Mouse (Mus musculus) midbrain, embryonic 10.5 days (tissue): ENCODE results near the gene I0C0044D17Rik. TPM values are rescaled to one million over a fixed set of nuclear protein-coding genes. Genes with fewer than 3 reads are reported as not detected.
A peak's percentile ranks its signal among the peaks of the same experiment; 100 is the strongest.
"Not testable (repeated sequence)": the region's sequence is repeated elsewhere in the genome, so short reads cannot be mapped to it uniquely, and the experiment has no call there.

Experiments
- DNase-seq: peaks from one replicate; pipeline ENCODE4 v3.0.0-alpha.2; 2017; ENCODE audit warnings: low spot score
- H3K27ac ChIP-seq: fragments of 300-500 bp; sonication (generic); replicated peaks from 2 replicates; pipeline ENCODE4 v1.5.1; 2016; ENCODE audit warnings: mild to moderate bottlenecking
- H3K27me3 ChIP-seq: fragments of 300-500 bp; sonication (generic); 2 replicates; pipeline ENCODE4 v1.6.1; 2016; ENCODE audit warnings: low read depth, mild to moderate bottlenecking; ENCODE audit not compliant: poor library complexity, severe bottlenecking
- H3K36me3 ChIP-seq: fragments of 300-500 bp; sonication (generic); 2 replicates; pipeline ENCODE4 v1.6.1; 2016; ENCODE audit warnings: mild to moderate bottlenecking, moderate library complexity
- H3K4me1 ChIP-seq: fragments of 300-500 bp; sonication (generic); 2 replicates; pipeline ENCODE4 v1.6.1; 2016
- H3K4me3 ChIP-seq: fragments of 300-500 bp; sonication (generic); 2 replicates; pipeline ENCODE4 v1.5.1; 2016; ENCODE audit warnings: mild to moderate bottlenecking, moderate library complexity
- H3K9me3 ChIP-seq: fragments of 300-500 bp; sonication (generic); replicated peaks from 2 replicates; pipeline ENCODE4 v1.6.1; 2016; ENCODE audit warnings: mild to moderate bottlenecking
- WGBS: fragments of 180-500 bp; shearing (Covaris S2); methylation state at CpG from one replicate; pipeline ENCODE4 v1.1.7; 2016; 5-methylcytosine and 5-hydroxymethylcytosine counted together
- polyA plus RNA-seq: library from polyadenylated mRNA; unstranded; fragments of >200 nt; fragmentation: Nextera tagmentation; extraction: Ambion mirVana; gene quantifications from 2 replicates; pipeline ENCODE4 v1.2.1, GENCODE M21; 2016

The I0C0044D17Rik gene
- polyA plus RNA-seq, 1 experiment from 2014 or later: not detected

GRCm38 (mm10) chr4:98845201-98845600, 21.6 kb upstream of the I0C0044D17Rik start:
- no peak overlapping the region for H3K4me3 ChIP-seq
- H3K27ac ChIP-seq: no peak overlapping the region
- DNase-seq: no peak
- peaks cover 36% of the 10 kb centered on the region for H3K27me3 ChIP-seq
- no peaks in the 10 kb centered on the region for H3K9me3 ChIP-seq
- H3K36me3 ChIP-seq: no peaks in the 10 kb centered on the region
- WGBS: 89% methylated on average over 4 of the region's 4 CpGs
- H3K4me1 ChIP-seq: peaks cover 13% of the 10 kb centered on the region

GRCm38 (mm10) chr4:98843906-98844597, 20.4 kb upstream of the I0C0044D17Rik start:
- no peak for DNase-seq
- Histone ChIP-seq H3K9me3 (no peaks in the 10 kb centered on the region), H3K27me3 (peaks cover 36% of the 10 kb centered on the region), H3K36me3 (no peaks in the 10 kb centered on the region), H3K4me3 (no peak overlapping the region), H3K27ac (no peak overlapping the region), H3K4me1 (peaks cover 16% of the 10 kb centered on the region)
- 82% methylated on average over 7 of the region's 7 CpGs for WGBS

- peaks cover 14% of the 10 kb centered on the region for H3K4me1 ChIP-seq
- 0 out of 2 replicates have a peak overlapping the region, but pooled peaks have one; percentile 42 for H3K27ac ChIP-seq
- not testable (repeated sequence) for H3K4me3 ChIP-seq, H3K9me3 ChIP-seq, H3K36me3 ChIP-seq
- DNase-seq: peak; percentile 17
- WGBS: 86% methylated on average over 6 of the region's 6 CpGs
- H3K27me3 ChIP-seq: peaks cover 43% of the 10 kb centered on the region
These were observed 17.6 kb upstream of the I0C0044D17Rik start for GRCm38 (mm10) chr4:98841251-98841650.

GRCm38 (mm10) chr4:98840526-98840925, 16.9 kb upstream of the I0C0044D17Rik start:
- H3K27me3 ChIP-seq: peaks cover 47% of the 10 kb centered on the region
- peaks cover 14% of the 10 kb centered on the region for H3K4me1 ChIP-seq
- H3K9me3 ChIP-seq: no peaks in the 10 kb centered on the region
- peak; percentile 50 for DNase-seq
- 31% methylated on average over 6 of the region's 6 CpGs for WGBS
- no peaks in the 10 kb centered on the region for H3K36me3 ChIP-seq
- no peak overlapping the region for H3K4me3 ChIP-seq
- H3K27ac ChIP-seq: peak overlapping the region; percentile 42

- Histone ChIP-seq H3K27ac (no peak overlapping the region), H3K4me1 (peaks cover 14% of the 10 kb centered on the region), H3K4me3 (no peak overlapping the region), H3K36me3 (no peaks in the 10 kb centered on the region), H3K9me3 (no peaks in the 10 kb centered on the region), H3K27me3 (peaks cover 34% of the 10 kb centered on the region)
- no peak for DNase-seq
- 76% methylated on average over 4 of the region's 4 CpGs for WGBS
These were observed 15.3 kb upstream of the I0C0044D17Rik start for GRCm38 (mm10) chr4:98838913-98839312.

- Histone ChIP-seq H3K4me1 (peaks cover 14% of the 10 kb centered on the region), H3K27ac (no peak overlapping the region), H3K4me3 (no peak overlapping the region), H3K36me3 (no peaks in the 10 kb centered on the region), H3K27me3 (peaks cover 28% of the 10 kb centered on the region), H3K9me3 (no peaks in the 10 kb centered on the region)
- DNase-seq: no peak
- 94% methylated on average over 16 of the region's 16 CpGs for WGBS
These were observed 14.3 kb upstream of the I0C0044D17Rik start for GRCm38 (mm10) chr4:98837715-98838505.

GRCm38 (mm10) chr4:98836519-98836918, 12.9 kb upstream of the I0C0044D17Rik start:
- Histone ChIP-seq H3K9me3 (no peaks in the 10 kb centered on the region), H3K27me3 (peaks cover 21% of the 10 kb centered on the region), H3K36me3 (no peaks in the 10 kb centered on the region), H3K27ac (no peak overlapping the region), H3K4me1 (peaks cover 14% of the 10 kb centered on the region), H3K4me3 (no peak overlapping the region)
- WGBS: 64% methylated on average over 5 of the region's 5 CpGs
- no peak for DNase-seq

GRCm38 (mm10) chr4:98834782-98835181, 11.1 kb upstream of the I0C0044D17Rik start:
- H3K4me3 ChIP-seq: no peak overlapping the region
- H3K9me3 ChIP-seq: no peaks in the 10 kb centered on the region
- WGBS: 72% methylated on average over 4 of the region's 4 CpGs
- DNase-seq: no peak
- H3K27me3 ChIP-seq: peaks cover 21% of the 10 kb centered on the region
- no peaks in the 10 kb centered on the region for H3K36me3 ChIP-seq
- no peak overlapping the region for H3K27ac ChIP-seq
- H3K4me1 ChIP-seq: no peaks in the 10 kb centered on the region

GRCm38 (mm10) chr4:98831726-98832125, 8.1 kb upstream of the I0C0044D17Rik start:
- Histone ChIP-seq H3K27me3 (peaks cover 13% of the 10 kb centered on the region), H3K4me1 (no peaks in the 10 kb centered on the region), H3K36me3 (no peaks in the 10 kb centered on the region), H3K27ac (no peak overlapping the region), H3K4me3 (no peak overlapping the region), H3K9me3 (no peaks in the 10 kb centered on the region)
- WGBS: 69% methylated on average over 1 of the region's 1 CpGs
- no peak for DNase-seq

- Histone ChIP-seq H3K4me3 (no peak overlapping the region), H3K36me3 (no peaks in the 10 kb centered on the region), H3K27ac (no peak overlapping the region), H3K27me3 (no peaks in the 10 kb centered on the region), H3K4me1 (no peaks in the 10 kb centered on the region), H3K9me3 (no peaks in the 10 kb centered on the region)
- no peak for DNase-seq
- 72% methylated on average over 3 of the region's 3 CpGs for WGBS
These were observed 3.1 kb upstream of the I0C0044D17Rik start for GRCm38 (mm10) chr4:98826701-98827100.

- Histone ChIP-seq H3K27ac (no peak overlapping the region), H3K4me3 (no peak overlapping the region), H3K4me1 (no peaks in the 10 kb centered on the region; the same call in 1 of the 2 replicates), H3K36me3 (no peaks in the 10 kb centered on the region), H3K9me3 (no peaks in the 10 kb centered on the region), H3K27me3 (peaks cover 28% of the 10 kb centered on the region)
- 85% methylated on average over 3 of the region's 3 CpGs for WGBS
- DNase-seq: no peak
These were observed 593 bp downstream of the I0C0044D17Rik start for GRCm38 (mm10) chr4:98823047-98823446.

- peaks cover 33% of the 10 kb centered on the region for H3K27me3 ChIP-seq
- peaks cover 5% of the 10 kb centered on the region; the same call in 1 of the 2 replicates for H3K4me1 ChIP-seq
- DNase-seq: no peak
- H3K4me3 ChIP-seq: no peak overlapping the region
- no peak overlapping the region for H3K27ac ChIP-seq
- WGBS: 69% methylated on average over 3 of the region's 3 CpGs
- no peaks in the 10 kb centered on the region for H3K36me3 ChIP-seq
- no peaks in the 10 kb centered on the region for H3K9me3 ChIP-seq
These were observed 1.2 kb downstream of the I0C0044D17Rik start for GRCm38 (mm10) chr4:98822478-98822877.

GRCm38 (mm10) chr4:98819216-98819755, 4.4 kb downstream of the I0C0044D17Rik start:
- WGBS: 77% methylated on average over 10 of the region's 10 CpGs

More at GRCm38 (mm10) chr4:98819216-98819755, 4.4 kb downstream of the I0C0044D17Rik start:
- peaks cover 65% of the 10 kb centered on the region for H3K27me3 ChIP-seq
- no peak for DNase-seq
- H3K4me3 ChIP-seq: no peak overlapping the region
- H3K36me3 ChIP-seq: no peaks in the 10 kb centered on the region
- H3K4me1 ChIP-seq: peaks cover 17% of the 10 kb centered on the region
- H3K9me3 ChIP-seq: no peaks in the 10 kb centered on the region
- no peak overlapping the region for H3K27ac ChIP-seq
